Mouse (Mus musculus) right cerebral cortex, postnatal 36 days (tissue): ENCODE data around the gene Stat3.

ENCODE experiments used
- DNase-seq, 2 experiments: peaks; one replicate each; pipeline ENCODE4 v3.0.0; 2022; ENCODE audit warnings: low spot score in 2 of 2, mixed read lengths in 1 of 2

Gene Stat3

DNA sequence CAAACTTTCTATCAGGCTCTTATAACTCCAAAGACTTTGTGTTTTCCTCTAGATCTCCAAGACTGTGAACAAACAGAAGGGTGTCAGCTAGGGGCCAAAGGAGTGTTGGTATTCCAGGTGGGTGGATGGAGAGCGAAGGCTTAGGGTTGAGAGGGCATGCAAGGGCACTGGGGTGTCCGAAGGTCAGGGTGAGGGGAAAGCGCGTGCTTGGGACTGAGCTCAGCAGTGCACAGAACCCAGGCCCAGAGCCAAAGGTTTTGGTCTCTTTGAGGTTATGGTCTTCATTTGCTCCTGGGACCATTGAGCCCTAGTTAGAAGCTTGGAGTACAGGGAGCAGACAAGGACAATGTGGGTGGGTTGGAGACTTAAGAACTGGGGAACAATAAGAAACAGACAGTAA lies 84.2 kb downstream of the Stat3 start:
- no peak for DNase-seq

DNA sequence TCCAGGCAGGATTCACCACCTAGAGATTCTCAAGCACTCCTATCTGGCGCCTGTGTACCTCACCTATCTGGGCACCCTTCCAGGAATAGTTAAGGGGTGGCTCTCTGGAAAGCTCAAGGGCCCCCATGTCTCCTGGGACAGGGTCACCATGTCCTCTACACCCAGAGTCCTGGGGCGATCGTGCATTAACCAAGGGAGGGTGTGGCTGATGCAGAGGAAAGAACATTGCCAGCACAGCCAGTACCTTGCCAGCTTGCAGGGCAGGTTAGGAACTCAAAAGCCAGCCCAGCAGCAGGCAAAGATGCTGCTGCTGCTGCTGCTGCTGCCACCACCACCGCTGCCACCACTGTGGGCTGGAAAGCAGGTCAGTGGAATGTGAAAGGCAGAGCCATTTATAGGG lies 85.1 kb downstream of the Stat3 start:
- no peak for DNase-seq

DNA sequence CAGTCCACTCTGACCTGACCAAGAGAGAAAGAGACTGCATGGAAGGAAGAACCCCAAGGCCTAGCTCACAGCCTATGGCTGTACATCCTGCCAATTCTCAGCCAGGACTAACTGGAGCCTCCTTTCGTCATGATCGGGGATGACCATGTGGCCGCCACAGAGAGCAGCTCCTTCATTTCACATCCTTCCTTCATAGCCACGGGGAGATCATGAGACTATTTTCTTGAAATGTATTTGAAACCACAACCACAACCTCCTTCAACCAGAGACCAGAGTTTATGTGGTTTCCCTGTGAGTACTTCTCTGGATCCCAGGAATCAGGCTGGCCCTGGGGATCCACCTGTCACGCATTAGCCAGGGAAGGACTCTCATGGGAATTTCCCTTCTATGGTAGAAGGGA lies 86.3 kb downstream of the Stat3 start:
- no peak for DNase-seq

GRCm38 (mm10) chr11:100852088-100852487 lies 87.3 kb downstream of the Stat3 start:
- no peak for DNase-seq

DNA sequence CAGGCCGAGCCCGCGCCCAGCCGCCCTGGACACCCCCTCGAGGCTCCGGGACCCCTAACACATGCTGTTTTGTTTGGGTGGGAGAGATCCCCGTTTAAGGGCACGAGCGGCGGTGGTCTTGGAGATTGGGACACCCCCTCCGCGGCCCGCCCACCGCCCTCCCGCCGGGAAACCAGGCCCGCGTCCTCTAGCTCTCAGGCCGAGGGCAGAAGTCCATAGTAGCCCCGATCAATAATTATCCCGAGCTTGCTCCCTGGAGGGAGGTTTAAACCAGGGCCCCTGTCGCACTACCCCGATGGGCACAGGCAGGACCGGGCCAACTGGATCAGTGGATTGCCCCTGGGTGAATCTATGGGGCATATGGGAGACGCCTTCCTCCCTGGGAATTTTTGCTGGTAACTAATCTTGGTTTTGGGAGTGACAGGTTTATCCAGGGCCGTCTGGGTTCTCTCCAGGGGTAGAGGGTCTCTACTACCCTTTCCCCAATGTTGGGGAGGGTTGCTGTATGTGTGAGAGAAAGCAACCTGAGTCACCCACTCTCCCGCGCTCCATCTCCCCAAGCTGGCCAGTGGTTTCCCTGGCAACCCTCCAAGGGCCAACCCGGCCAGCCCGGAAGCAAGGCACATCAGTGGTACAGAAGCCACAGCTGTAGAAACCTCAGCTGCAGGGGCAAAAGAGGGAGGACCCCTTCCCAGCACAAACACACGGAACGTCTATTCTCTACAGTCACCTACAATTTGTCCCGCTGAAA lies 88.4 kb downstream of the Stat3 start:
- no peak for DNase-seq

DNA sequence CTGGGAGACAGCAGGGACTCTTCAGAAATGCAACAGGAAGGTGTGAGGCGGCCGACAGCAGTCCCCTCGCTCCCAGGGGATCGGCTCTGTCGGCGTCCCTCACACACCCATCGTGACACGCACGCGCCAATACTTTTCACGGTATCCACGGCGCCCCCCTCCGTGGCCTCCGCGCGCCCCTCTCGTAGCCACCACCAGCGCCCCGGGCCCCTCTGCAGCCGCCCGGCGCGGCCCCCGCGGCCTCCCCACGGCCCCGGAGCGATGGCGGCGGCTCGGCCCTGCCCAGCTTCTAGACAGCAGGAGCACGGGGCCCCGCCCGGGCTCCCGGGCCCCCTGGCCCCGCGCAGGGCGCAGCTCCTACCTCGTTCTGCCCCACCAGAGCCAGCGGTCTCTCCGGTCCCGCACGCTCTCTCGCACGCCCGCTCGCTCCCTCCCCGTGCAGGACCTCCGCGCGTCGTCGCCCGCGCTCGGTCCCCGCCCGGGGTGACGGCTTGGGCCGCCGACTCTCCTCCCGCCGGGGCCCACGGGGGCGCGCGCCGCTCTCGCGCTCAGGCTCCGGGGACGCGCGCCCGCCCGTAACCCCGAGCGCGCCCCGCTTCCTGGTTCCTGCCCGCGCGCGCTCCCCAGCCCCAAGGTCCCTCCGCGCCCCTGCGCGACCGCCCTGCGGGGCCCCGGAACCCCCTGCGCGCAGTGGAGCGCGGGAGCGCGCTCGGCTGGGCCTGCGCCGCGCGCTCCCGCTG lies 89.1 kb downstream of the Stat3 start, which contains the start of gene Stat5b:
Gene Stat5b, minus strand, starts transcription at position 687 of the 740 bp plus-strand sequence.
- DNase-seq, result no peak

DNA sequence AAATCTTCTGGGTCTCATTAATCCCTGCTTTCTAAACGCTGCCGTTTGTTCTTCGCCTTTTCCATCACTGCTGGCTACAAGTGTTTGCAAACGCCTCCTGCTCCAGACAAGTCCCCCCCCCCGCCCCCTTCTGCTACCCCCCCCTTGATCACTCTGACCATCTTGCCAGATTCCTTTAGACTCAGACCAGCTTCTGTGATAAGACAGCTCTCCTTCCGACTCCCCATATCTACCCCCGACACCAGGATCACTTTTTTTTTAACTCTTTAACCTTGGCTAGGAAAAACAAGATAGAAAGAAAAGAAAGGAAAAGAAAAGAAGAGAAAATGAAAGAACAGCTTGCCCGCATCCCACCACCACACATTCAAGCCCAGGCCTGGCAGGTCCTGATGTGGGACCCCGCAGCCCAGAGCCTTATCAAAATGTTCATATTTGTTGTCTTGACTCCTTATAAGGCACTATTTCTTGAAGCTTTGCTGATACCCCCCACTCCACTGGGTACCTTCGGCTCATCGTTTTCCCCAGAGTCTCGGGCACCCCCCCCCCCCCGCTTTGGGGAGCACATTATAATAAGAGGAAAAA lies 89.8 kb downstream of the Stat3 start:
- DNase-seq, result no peak

DNA sequence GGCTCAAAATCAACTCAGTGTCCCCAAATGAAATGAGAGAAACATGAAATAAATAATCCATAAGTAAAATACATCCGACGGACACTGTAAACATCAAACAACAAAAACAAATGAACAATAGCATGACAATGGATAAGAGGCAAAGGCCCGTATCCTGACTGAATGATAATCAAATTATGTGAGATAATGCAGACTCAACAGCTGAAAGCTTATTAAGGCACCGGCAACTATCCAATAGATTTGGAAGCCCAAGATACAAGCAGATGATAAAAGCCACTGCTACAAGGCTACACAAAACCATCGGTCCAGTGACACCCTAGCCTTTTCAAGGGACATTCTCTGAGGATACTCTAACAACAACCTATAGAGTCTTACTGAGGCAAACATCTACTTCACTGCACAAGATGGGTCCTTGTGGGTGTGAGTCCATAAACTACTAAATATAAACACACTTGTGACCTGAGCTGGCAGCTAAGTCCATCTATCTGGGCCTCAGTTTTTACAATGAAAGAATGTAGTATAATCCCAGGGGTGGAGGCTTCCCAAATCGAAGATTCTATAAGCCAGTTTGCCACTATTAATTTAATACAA lies 90.5 kb downstream of the Stat3 start:
- DNase-seq, result no peak

DNA sequence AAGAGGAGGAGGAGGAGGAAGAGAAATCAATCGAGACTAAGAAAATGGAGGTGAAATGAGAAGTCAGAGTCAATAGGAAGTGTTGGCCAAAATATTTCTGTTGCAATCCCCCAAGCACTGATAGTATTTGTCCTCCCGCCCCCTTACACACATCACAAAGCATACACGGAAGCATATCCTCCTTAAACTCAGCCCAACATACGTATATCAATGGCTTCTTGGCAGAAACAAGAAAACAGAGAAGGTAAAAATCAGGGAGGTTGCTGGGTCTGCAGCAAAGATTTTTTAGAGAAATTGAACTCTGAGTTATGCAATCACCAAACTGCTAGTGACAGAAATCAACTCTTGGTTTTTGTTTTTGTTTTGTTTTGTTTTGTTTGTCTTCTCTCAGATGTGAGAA lies 91.3 kb downstream of the Stat3 start:
- DNase-seq, result no peak

- DNase-seq, result no peak
Measured at GRCm38 (mm10) chr11:100847572-100847971, 91.8 kb downstream of the Stat3 start.

DNA sequence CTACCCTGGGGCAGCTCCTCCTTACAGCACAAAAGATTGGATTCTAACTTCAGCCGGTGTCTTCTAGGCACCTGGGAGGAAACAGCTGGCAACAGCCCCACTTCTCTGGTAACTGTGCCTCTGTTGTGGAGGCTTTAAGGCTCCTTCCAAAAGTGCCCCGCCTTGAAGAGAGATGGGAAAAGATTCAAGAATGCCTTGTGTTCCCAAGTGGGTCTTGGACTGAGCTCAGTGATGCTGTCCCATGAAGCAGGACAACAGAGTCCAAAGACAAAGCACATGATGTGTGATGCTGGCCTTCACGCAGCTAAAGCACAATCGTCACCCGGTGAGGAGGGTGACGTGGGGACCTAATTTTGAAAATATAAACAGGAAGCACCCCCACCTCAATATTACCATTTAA lies 93.5 kb downstream of the Stat3 start:
- DNase-seq, result no peak

GRCm38 (mm10) chr11:100844121-100844520 lies 95.2 kb downstream of the Stat3 start:
- DNase-seq, result no peak

- no peak for DNase-seq
Measured at GRCm38 (mm10) chr11:100843070-100843669, 96.2 kb downstream of the Stat3 start.

GRCm38 (mm10) chr11:100842025-100842424 lies 97.3 kb downstream of the Stat3 start:
- DNase-seq, result no peak

DNA sequence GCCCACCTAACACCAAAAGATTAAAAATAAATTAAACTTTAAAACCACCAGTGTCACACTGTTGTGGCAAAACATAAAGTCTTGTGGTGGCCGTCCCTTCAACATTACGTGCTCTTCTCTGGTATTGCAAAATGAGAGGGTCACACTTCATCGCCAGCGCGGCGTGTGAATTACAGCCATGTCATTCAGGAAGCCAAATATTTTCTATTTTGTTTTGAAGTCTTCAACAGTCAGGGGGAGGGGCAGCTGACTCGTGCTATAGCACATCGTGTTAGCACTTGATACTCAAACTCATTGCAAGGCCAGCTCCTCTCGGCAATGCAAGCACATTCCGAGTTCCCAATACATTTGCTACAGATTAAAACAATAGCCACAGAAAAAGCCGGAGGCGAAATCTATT lies 98.5 kb downstream of the Stat3 start:
- no peak for DNase-seq

- DNase-seq, result no peak
Measured at GRCm38 (mm10) chr11:100839523-100839922, 99.8 kb downstream of the Stat3 start.

DNA sequence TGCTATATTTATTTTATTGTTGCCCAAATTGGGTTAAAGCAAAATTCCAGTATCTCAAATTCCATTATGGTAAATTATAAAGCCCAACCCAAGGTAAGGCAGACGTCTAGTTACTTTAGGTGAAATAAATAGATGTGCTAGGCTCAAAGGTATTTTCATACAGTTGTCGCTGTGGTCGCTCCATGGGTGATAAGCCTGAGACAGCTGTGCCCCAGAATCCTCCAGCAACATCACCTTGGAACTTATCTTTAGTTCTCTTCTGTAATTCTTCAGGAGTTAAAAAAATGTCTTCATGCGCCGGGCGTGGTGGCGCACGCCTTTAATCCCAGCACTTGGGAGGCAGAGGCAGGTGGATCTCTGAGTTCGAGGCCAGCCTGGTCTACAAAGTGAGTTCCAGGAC lies 100.4 kb downstream of the Stat3 start:
- no peak for DNase-seq

- no peak for DNase-seq
Measured at GRCm38 (mm10) chr11:100836923-100837702, 102.2 kb downstream of the Stat3 start.
